Mouse (Mus musculus): ENCODE measurements around the gene Mgat4e. TPM values are rescaled to one million over a fixed set of nuclear protein-coding genes. Genes with fewer than 3 reads are reported as not detected.
"Not testable (repeated sequence)": the region's sequence is repeated elsewhere in the genome, so short reads cannot be mapped to it uniquely, and the experiment has no call there.

Gene Mgat4e
- polyA plus RNA-seq, 1 experiment from 2014 or later, result not detected

DNA sequence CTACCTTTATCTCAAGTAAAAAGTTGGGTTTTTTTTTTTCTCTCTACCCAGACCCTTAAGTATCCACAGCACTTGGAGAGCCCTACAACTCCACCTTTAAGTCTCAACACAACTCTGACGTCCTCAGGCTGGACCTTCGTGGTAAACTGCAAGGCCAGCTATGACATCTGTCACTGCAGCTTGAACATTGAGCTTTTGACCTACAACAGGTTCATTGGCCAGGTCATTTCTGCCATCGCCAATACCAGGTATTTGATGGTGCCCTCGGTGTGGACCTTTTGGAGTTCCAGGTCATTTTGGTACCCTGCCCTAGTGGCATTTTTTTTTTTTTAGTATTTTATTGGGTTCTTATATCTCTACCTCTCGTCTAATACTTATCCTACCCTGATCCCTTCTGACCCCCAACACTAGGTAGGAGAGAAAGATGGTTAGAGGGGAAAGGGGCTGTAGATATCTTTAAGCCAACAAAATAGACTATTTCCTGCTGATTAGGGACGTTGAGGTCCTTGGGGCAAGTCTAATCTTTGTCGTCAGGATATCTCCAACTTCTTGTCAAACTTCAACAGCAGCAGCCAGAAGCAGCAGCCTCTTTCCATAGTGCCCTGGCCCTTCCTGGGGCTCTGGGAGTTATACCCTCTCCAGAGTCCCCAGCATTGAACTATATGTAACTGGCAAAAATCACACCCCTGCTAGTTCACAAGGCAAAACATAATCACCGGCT lies 29.3 kb downstream of the Mgat4e start:
- Histone ChIP-seq H3K4me1 (replicated peaks) (peaks cover 11% of the 10 kb centered on the region), H3K27me3 (peaks cover under 1% of the 10 kb centered on the region; the same call in 1 of the 2 replicates), H3K27ac (replicated peaks) (no peak overlapping the region), H3K9me3 (no peaks in the 10 kb centered on the region), H3K36me3 (no peaks in the 10 kb centered on the region), H3K4me2 (no peak overlapping the region), H3K4me3 (no peak overlapping the region), H3K9ac (no peak overlapping the region)
- 85% methylated on average over 8 of the region's 8 CpGs for WGBS
- no peak for ATAC-seq (ENCODE audit: low read depth)

GRCm38 (mm10) chr1:134519201-134519600 lies 30.3 kb downstream of the Mgat4e start:
- not testable (repeated sequence) for H3K4me3 ChIP-seq; H3K9ac ChIP-seq; ATAC-seq (ENCODE audit: low read depth); H3K27ac ChIP-seq (replicated peaks); H3K9me3 ChIP-seq; H3K36me3 ChIP-seq; H3K4me2 ChIP-seq
- WGBS, result 95% methylated on average over 5 of the region's 5 CpGs
- H3K27me3 ChIP-seq, result peaks cover 10% of the 10 kb centered on the region
- H3K4me1 ChIP-seq (replicated peaks), result peaks cover 11% of the 10 kb centered on the region

DNA sequence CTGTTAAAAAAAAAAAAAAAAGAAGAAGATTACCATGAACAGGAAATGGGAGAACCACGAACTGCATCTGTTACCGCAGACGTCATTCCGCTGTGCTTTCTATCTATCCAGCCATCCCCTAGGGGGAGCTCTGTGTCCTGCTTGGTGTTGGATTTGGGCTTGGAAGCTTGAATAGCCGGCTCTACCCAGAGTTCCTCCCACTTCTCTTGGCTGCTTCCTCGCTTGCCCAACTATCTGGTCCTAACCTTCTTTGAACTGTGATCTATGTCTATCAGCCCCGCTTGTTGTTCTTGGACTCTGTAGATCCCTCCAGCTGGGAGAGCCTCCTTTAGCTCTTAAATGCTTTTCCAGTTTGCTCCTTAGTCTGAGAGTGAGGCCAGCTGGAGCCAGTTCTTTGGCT lies 30.8 kb downstream of the Mgat4e start:
- Histone ChIP-seq H3K9ac (no peak overlapping the region), H3K4me1 (replicated peaks) (peaks cover 13% of the 10 kb centered on the region), H3K27ac (replicated peaks) (no peak overlapping the region), H3K4me2 (no peak overlapping the region), H3K4me3 (no peak overlapping the region), H3K9me3 (no peaks in the 10 kb centered on the region), H3K36me3 (no peaks in the 10 kb centered on the region), H3K27me3 (peaks cover 16% of the 10 kb centered on the region)
- ATAC-seq (ENCODE audit: low read depth), result peak; percentile 40; the same call in 1 of the 2 replicates
- 16% methylated on average over 7 of the region's 7 CpGs for WGBS

- not testable (repeated sequence) for H3K36me3 ChIP-seq; H3K27ac ChIP-seq (replicated peaks); H3K4me3 ChIP-seq; H3K4me2 ChIP-seq; ATAC-seq (ENCODE audit: low read depth); H3K9me3 ChIP-seq; H3K9ac ChIP-seq
- peaks cover 24% of the 10 kb centered on the region for H3K27me3 ChIP-seq
- peaks cover 21% of the 10 kb centered on the region for H3K4me1 ChIP-seq (replicated peaks)
- WGBS, result 93% methylated on average over 14 of the region's 14 CpGs
Measured at GRCm38 (mm10) chr1:134517841-134518240, 31.6 kb downstream of the Mgat4e start.

DNA sequence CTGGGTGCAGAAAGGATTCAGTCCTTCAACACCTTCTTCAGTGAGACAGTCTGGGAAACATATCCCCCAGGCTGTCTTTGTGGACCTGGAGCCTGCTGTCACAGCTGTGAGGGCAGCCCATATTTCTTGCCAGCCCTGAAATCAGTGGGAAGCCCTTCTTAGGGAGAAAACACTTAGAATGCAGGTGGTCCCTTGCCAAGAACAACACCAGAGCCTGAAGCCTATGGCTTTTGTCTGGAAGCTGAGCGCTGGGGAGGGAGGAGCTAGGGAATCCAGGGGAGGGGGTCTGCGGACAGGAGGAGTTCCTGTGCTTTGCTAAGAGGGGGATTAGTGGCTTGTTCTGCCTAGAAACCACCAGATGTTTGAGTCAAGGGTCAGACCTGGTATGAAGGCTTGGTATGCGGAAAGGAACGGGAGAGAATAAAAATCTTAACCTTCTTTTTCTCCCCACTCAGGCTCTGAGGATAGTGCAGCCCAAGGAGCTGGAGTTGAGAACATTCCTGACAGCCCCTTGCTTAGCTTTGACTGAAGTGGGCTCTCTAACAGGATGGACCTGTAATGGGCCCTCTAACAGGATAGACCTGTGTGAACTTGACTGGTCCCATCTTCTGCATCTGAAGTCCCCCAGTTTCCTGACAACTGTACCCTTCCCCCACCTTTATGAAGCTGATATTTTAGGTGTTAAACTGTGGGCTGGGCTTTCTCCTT lies 32.8 kb downstream of the Mgat4e start:
- WGBS, result 30% methylated on average over 4 of the region's 4 CpGs
- H3K9ac ChIP-seq, result no peak overlapping the region
- H3K4me2 ChIP-seq, result no peak overlapping the region
- H3K4me1 ChIP-seq (replicated peaks), result peaks cover 33% of the 10 kb centered on the region
- ATAC-seq (ENCODE audit: low read depth), result 0 out of 2 replicates have a peak, but pooled peaks have one; percentile 24
- no peaks in the 10 kb centered on the region for H3K9me3 ChIP-seq
- H3K27ac ChIP-seq (replicated peaks), result peak overlapping the region; percentile 38; the same call in 1 of the 2 replicates
- H3K27me3 ChIP-seq, result peaks cover 35% of the 10 kb centered on the region
- no peak overlapping the region for H3K4me3 ChIP-seq
- H3K36me3 ChIP-seq, result no peaks in the 10 kb centered on the region

- Histone ChIP-seq H3K4me3 (no peak overlapping the region), H3K9me3 (no peaks in the 10 kb centered on the region), H3K4me1 (replicated peaks) (peaks cover 35% of the 10 kb centered on the region), H3K9ac (no peak overlapping the region), H3K27me3 (peaks cover 39% of the 10 kb centered on the region), H3K36me3 (no peaks in the 10 kb centered on the region), H3K27ac (replicated peaks) (peak overlapping the region; percentile 25; the same call in 1 of the 2 replicates), H3K4me2 (no peak overlapping the region)
- no peak for ATAC-seq (ENCODE audit: low read depth)
- 82% methylated on average over 2 of the region's 2 CpGs for WGBS
Measured at GRCm38 (mm10) chr1:134515891-134516290, 33.6 kb downstream of the Mgat4e start.

- Histone ChIP-seq H3K9me3 (no peaks in the 10 kb centered on the region), H3K36me3 (0 out of 2 replicates have a peak, but pooled peaks cover 5% of the 10 kb centered on the region), H3K4me2 (peak overlapping the region; percentile 64), H3K27me3 (peaks cover 39% of the 10 kb centered on the region), H3K4me3 (peak overlapping the region; percentile 36; the same call in 1 of the 2 replicates), H3K4me1 (replicated peaks) (peaks cover 35% of the 10 kb centered on the region), H3K27ac (replicated peaks) (no peak overlapping the region), H3K9ac (no peak overlapping the region)
- ATAC-seq (ENCODE audit: low read depth), result no peak
- 42% methylated on average over 16 of the region's 16 CpGs for WGBS
Measured at GRCm38 (mm10) chr1:134513876-134514590, 35.4 kb downstream of the Mgat4e start.

DNA sequence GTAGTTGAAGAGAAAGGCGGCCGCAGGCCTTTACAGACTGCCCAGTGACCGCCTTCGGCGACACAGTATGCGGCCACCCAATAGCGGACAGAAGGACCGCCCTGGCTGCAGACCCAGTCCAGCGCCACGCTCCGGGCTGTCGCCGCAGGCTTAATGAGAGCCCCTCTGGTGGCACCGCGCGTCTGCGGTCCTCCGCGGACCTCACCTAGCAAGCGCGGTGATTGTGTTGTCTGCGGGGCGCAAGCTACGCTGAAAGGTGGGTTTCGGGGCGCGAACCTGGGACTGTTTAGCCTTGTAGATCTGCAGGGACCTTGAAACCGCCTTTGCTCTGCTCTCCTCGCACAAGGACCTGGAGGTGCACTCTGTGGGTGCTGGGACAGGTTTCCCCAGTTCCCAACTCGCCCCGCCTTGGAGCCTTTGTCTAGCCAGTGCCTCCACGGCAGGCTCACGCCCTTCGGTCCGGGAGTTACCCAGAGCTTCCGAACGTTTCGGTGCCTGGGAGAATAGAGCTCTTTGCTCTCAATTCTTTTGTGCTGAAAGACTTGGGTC lies 36.1 kb downstream of the Mgat4e start:
- 1% methylated on average over 38 of the region's 38 CpGs for WGBS

GRCm38 (mm10) chr1:134512584-134512983 lies 36.9 kb downstream of the Mgat4e start:
- Histone ChIP-seq H3K4me1 (replicated peaks) (peaks cover 35% of the 10 kb centered on the region), H3K36me3 (peaks cover 17% of the 10 kb centered on the region), H3K27me3 (peaks cover 39% of the 10 kb centered on the region), H3K27ac (replicated peaks) (0 out of 2 replicates have a peak overlapping the region, but pooled peaks have one; percentile 1), H3K9me3 (no peaks in the 10 kb centered on the region), H3K9ac (no peak overlapping the region), H3K4me3 (no peak overlapping the region), H3K4me2 (peak overlapping the region; percentile 64; the same call in 1 of the 2 replicates)
- WGBS, result 50% methylated on average over 6 of the region's 6 CpGs
- peak; percentile 58 for ATAC-seq (ENCODE audit: low read depth)

More for the DNA sequence above, 36.1 kb downstream of the Mgat4e start:
- ATAC-seq (ENCODE audit: low read depth), result peak; percentile 50; the same call in 1 of the 2 replicates
- Histone ChIP-seq H3K4me3 (peak overlapping the region; percentile 36), H3K4me2 (peak overlapping the region; percentile 64), H3K27ac (replicated peaks) (no peak overlapping the region), H3K9me3 (no peaks in the 10 kb centered on the region), H3K9ac (peak overlapping the region; percentile 66), H3K4me1 (replicated peaks) (peaks cover 35% of the 10 kb centered on the region), H3K36me3 (0 out of 2 replicates have a peak, but pooled peaks cover 9% of the 10 kb centered on the region), H3K27me3 (peaks cover 39% of the 10 kb centered on the region)

- Histone ChIP-seq H3K9me3 (no peaks in the 10 kb centered on the region), H3K27ac (replicated peaks) (0 out of 2 replicates have a peak overlapping the region, but pooled peaks have one; percentile 1), H3K27me3 (peaks cover 39% of the 10 kb centered on the region), H3K4me2 (no peak overlapping the region), H3K36me3 (peaks cover 21% of the 10 kb centered on the region), H3K4me1 (replicated peaks) (peaks cover 35% of the 10 kb centered on the region), H3K4me3 (no peak overlapping the region), H3K9ac (no peak overlapping the region)
- 33% methylated on average over 4 of the region's 4 CpGs for WGBS
- ATAC-seq (ENCODE audit: low read depth), result peak; percentile 24; the same call in 1 of the 2 replicates
Measured at GRCm38 (mm10) chr1:134512183-134512582, 37.3 kb downstream of the Mgat4e start.

- H3K9ac ChIP-seq, result no peak overlapping the region
- WGBS, result 66% methylated on average over 7 of the region's 7 CpGs
Measured at GRCm38 (mm10) chr1:134510018-134510417, 39.5 kb downstream of the Mgat4e start.

More at GRCm38 (mm10) chr1:134510018-134510417, 39.5 kb downstream of the Mgat4e start:
- Histone ChIP-seq H3K27me3 (peaks cover 37% of the 10 kb centered on the region), H3K27ac (replicated peaks) (no peak overlapping the region), H3K36me3 (peaks cover 41% of the 10 kb centered on the region), H3K4me3 (no peak overlapping the region), H3K4me1 (replicated peaks) (peaks cover 24% of the 10 kb centered on the region), H3K4me2 (no peak overlapping the region), H3K9me3 (no peaks in the 10 kb centered on the region)
- ATAC-seq (ENCODE audit: low read depth), result no peak

All from neural tube, embryonic 13.5 days (tissue).